Mouse (Mus musculus) lung, adult 2 months (tissue): ENCODE measurements around the gene Grxcr1. TPM values are rescaled to one million over a fixed set of nuclear protein-coding genes. Genes with fewer than 3 reads are reported as not detected.

Experiments
- DNase-seq: peaks from one replicate; pipeline ENCODE4 v3.0.0; 2022
- H3K4me1 ChIP-seq: fragments of 200-500 bp; 2 replicates; pipeline ENCODE4 v1.6.1; 2011; ENCODE audit warnings: low read length; ENCODE audit not compliant: control insufficient read depth, insufficient read depth
- H3K4me3 ChIP-seq: fragments of 200-500 bp; replicated peaks from 2 replicates; pipeline ENCODE3; 2011; ENCODE audit warnings: low read depth, mild to moderate bottlenecking, control low read depth, low read length; ENCODE audit errors: extremely low read depth
- CTCF ChIP-seq: fragments of 200-500 bp; IDR thresholded peaks from 2 replicates; pipeline ENCODE4 v1.5.1; 2011; ENCODE audit warnings: mild to moderate bottlenecking, low read length, control low read depth; ENCODE audit not compliant: insufficient read depth
- POLR2A ChIP-seq: fragments of 200-500 bp; IDR thresholded peaks from 2 replicates; pipeline ENCODE4 v1.6.1; 2011; ENCODE audit warnings: low read depth, mild to moderate bottlenecking, control low read depth, low read length, borderline replicate concordance; ENCODE audit errors: extremely low read depth
- WGBS: fragments of 180-500 bp; shearing (Covaris S2); methylation state at CpG from one replicate; pipeline ENCODE4 v1.1.7; 2018; 5-methylcytosine and 5-hydroxymethylcytosine counted together
- polyA plus RNA-seq: library from polyadenylated mRNA; depleted of rRNA; stranded (reverse); fragments of >200 nt; gene quantifications from 2 replicates; pipeline ENCODE4 v1.2.3, GENCODE M21; 2012; rRNA removed

Gene Grxcr1
- polyA plus RNA-seq = not detected in 2 replicates

DNA sequence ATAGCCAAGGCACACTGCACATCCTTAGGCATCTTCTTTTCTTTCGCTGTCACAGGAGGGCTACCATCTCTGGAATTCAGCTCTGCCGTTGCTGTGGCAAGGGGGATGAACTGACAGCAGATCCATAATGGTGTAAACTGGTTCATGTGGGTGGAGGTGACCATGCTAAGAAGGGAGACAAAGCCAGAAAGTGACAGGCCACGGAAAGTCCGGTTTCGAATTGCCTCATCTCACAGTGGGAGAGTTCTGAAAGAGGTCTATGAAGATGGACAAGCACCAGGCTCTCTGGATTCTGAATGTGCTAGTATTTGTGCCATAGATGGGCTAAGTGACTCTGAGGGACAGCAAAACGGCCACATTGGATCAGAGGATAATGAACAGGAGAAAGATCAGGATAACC lies at the start of gene Grxcr1:
TSS of gene Grxcr1 (plus strand) at position 92 of the 400 bp plus-strand sequence.
- 85% methylated on average over 6 of the region's 6 CpGs for WGBS
- DNase-seq = no peak
- TF ChIP-seq POLR2A = no peak
- no peak for TF ChIP-seq CTCF
- H3K4me3 ChIP-seq = no peak within 1 kb of the TSS
- no peaks in the 10 kb centered on the region; the same call in 1 of the 2 replicates for H3K4me1 ChIP-seq

DNA sequence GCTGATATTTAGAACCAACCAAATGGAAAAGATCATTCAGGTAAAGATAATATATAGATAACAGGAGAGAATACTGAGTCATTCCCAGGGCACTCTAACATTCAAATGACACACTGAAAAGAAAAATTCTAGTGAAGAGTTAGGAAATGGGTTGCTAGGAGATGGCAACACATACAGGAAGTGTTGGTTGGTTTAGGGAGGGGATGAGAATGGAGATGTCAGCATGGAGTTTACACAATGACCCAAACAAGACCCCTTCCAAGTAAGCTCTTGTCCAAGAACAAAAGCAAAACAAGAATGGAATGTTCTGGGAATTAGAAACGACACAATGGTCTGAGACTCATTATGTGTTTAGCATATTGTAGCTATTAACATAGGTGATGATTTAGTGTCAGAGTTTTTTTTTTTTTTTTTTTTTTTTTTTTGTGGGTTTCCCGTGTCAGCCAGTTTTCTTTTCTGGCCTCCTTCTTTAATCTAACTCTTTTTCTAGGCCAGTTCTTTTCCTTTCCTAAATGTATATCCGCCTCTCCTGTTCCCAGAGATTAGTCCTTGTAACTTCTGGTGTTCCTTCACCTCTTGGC lies 49.6 kb upstream of the Grxcr1 start:
- no peak for TF ChIP-seq CTCF
- TF ChIP-seq POLR2A = no peak
- H3K4me1 ChIP-seq = peaks cover 5% of the 10 kb centered on the region
- WGBS = 41% methylated on average over 3 of the region's 3 CpGs
- DNase-seq = no peak
- H3K4me3 ChIP-seq = no peak overlapping the region

DNA sequence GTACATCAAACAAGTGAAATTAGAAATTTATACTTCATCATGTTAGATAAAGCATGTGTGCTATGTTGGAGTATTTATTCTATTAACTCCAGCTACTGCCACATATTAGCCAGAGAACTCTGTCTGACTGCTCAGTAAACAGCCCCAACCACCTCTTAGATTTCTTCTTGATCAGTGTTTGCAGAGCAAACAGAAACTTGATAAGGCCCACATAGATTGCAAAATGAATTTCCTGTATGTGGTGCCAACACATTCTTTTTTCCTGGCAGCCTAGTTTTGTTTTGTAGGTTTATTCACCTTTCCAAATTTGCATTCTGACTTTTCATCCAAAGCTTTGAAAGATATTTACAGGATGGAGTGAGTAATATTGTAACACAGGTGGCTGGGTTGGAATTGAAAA lies 41.2 kb upstream of the Grxcr1 start:
- no peak for DNase-seq
- peaks cover 8% of the 10 kb centered on the region; the same call in 1 of the 2 replicates for H3K4me1 ChIP-seq
- no peak for TF ChIP-seq CTCF
- H3K4me3 ChIP-seq = no peak overlapping the region

DNA sequence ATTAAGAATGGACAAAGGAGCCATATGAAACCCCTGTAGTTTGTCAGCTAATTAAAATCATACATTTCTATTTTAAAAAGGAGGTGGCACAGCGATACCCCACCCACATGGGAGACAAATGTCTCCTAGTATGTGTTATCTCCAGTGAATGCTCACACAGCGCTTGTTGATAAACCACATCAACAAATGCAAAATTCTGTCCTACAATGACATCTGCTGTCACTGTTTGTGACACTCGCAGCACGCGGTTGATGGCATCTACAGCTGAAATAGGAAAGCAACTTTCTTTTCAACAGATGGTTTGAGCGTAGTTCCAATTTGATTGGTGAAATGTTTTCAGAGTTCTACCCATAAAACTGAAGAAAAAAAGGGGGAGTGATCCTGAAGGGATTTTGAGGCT lies 29.0 kb upstream of the Grxcr1 start:
- 90% methylated on average over 6 of the region's 6 CpGs for WGBS

DNA sequence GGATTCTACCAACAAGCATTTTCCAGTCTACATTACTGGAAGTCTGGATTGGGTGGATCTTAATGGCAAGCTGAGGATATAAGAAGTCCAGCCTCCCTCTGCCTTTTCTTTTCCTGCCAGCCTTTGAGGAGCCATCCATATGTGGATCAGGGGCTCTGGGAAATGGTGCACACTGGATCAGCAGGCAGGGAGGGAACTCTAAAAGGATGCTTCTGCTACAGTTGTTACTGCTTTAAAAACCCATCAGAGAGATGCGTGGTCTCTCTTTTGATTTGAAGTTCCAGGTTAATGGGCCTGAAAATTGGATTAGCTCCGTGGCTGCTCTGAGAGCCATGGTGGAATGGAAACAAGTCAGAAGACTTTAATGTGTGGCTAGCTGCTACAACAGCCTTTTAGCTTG lies 27.7 kb upstream of the Grxcr1 start:
- no peak overlapping the region for H3K4me3 ChIP-seq
- 75% methylated on average over 2 of the region's 2 CpGs for WGBS
- H3K4me1 ChIP-seq = no peaks in the 10 kb centered on the region
- DNase-seq = no peak
- TF ChIP-seq CTCF (no peak), POLR2A (no peak)

More for the DNA sequence above, 29.0 kb upstream of the Grxcr1 start:
- DNase-seq = no peak
- TF ChIP-seq CTCF (no peak), POLR2A (no peak)
- Histone ChIP-seq H3K4me1 (no peaks in the 10 kb centered on the region), H3K4me3 (no peak overlapping the region)

DNA sequence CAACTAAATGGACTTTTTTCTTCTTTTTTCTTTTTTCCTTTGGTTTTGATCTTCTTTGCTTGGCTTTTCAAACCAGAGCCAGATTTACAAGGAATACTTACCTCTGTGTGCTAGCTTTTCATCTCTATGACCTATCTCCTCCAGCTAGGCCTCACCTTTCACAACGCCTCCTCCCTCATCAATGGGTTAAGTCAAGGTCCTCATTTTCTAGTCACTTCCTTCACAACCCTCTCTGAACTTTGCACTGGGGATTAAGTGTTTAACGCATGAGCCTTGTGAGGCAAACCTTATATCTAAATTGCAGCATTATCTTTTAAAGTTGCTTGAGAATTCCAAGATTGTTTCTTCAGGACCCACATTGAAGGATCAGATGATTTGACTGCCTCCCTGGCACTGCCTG lies 27.2 kb upstream of the Grxcr1 start:
- no peak for TF ChIP-seq POLR2A
- no peak for TF ChIP-seq CTCF
- DNase-seq = no peak
- 84% methylated on average over 2 of the region's 2 CpGs for WGBS

DNA sequence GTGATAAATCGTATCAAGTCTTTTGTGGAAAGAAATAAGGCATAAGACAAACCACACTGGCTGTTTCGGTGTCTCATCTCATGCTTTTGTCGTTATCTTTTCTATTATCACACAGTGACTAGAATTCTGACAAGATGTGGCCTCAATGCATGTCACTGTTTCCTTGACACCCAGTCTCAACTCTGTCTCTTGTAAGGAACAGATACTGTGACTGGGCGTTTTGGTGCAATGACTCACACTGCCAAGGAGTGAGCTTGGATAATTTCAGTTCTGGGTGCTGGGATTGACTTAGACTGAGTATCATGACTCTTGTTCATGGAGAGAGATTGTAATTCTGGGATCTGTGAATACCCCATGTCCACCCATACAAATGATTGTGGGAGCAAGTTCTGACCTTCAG lies 24.6 kb upstream of the Grxcr1 start:
- no peaks in the 10 kb centered on the region; the same call in 1 of the 2 replicates for H3K4me1 ChIP-seq
- H3K4me3 ChIP-seq = no peak overlapping the region
- DNase-seq = no peak
- TF ChIP-seq POLR2A (no peak), CTCF (no peak)
- WGBS = 78% methylated on average over 4 of the region's 4 CpGs

More for the DNA sequence above, 27.2 kb upstream of the Grxcr1 start:
- H3K4me3 ChIP-seq = no peak overlapping the region
- no peaks in the 10 kb centered on the region for H3K4me1 ChIP-seq

DNA sequence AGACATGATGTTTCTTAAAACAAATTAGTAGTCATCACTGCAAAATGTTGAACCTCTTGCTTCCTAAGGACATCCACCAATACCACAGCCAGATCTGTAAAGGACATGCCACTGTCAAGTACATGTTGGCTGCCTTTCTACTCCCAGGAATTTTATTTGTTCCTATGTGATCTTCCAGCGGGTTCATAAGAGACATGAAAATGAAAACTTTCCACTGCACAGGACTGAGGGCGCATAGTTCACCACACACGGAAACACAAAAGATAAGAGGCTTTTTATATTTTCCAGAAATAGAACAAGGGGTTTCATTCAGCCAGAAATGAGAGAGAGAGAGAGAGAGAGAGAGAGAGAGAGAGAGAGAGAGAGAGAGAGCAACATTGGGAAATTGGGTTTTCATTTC lies 20.1 kb upstream of the Grxcr1 start:
- Histone ChIP-seq H3K4me1 (peaks cover 3% of the 10 kb centered on the region), H3K4me3 (no peak overlapping the region)
- 25% methylated on average over 3 of the region's 3 CpGs for WGBS
- no peak for DNase-seq
- TF ChIP-seq POLR2A = no peak
- no peak for TF ChIP-seq CTCF

DNA sequence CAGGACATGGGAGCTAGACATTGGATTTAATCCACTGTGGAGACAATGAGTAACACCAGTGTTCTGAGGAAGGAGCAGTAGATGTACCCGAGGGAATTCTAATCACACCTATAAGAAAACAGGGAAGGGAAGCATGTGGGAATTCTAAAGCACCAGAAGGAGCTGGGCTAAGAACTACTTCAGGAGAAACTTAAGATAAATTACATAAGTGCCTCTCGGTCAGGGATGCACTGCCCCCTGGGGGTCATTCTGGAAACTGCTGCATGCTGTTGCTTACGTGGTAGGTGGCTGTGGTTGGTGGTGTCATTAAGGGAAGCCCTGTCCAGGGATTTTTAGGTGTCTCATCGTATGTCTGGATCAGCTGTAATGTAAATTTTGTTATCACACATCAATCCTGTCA lies 19.0 kb upstream of the Grxcr1 start:
- H3K4me1 ChIP-seq = peaks cover 3% of the 10 kb centered on the region
- DNase-seq = peak; percentile 89
- TF ChIP-seq CTCF = peak; percentile 95
- no peak for TF ChIP-seq POLR2A
- 5% methylated on average over 4 of the region's 4 CpGs for WGBS
- no peak overlapping the region for H3K4me3 ChIP-seq

DNA sequence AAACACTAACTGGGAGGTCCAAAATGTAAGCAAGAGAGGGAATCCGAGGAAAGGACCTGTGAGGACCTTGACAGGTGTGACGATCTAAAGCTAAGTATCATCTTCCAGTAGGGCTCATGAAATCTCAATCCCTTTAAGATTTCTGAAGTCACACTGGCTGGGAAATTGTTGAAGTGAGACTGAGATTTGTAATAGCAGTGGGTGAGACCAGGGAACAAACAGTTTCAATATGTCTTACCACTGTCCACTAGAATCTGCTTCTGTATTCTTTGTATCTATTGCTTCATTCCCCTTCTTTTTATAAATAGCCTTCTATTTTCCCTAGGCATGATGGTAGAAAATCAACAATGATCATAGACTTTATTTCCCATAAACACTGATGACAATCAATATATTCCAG lies 10.8 kb upstream of the Grxcr1 start:
- TF ChIP-seq POLR2A (no peak), CTCF (no peak)
- 59% methylated on average over 2 of the region's 2 CpGs for WGBS
- Histone ChIP-seq H3K4me1 (no peaks in the 10 kb centered on the region), H3K4me3 (no peak overlapping the region)
- no peak for DNase-seq

DNA sequence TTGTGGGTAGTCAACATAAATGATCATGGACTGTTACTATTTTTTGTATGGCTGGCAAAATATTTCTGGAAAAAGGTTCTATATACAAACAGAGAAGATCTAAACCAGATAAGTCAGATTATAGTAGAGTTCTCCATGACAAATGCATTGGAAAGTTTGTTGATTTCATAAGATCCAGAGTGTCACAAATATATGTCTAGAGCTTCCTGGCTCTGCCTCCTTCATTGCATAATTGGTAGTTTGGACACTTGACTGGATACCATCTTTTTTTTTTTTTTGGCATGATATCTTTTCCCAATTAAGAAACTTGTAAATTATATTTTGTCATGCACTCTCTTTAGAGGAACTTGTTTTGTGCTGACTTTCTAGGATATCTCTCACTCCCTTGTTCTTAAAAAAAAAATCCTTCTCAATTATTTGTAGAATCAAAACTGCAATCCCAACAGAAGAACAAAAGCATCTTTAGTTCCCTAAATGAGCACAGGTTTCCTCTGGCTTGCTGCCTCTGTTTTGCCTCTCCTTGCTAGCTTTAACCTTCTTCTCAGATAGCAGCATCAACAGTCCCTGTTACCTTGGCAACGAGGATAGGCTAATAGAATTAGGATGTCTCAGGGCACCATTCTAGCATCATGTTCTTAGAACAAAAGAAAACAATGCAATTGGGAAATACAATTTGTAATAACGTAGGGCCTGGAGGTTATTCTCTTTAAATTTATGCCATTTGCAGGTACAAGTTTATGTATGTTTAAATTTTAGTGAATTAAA lies 4.8 kb upstream of the Grxcr1 start:
- TF ChIP-seq POLR2A (no peak), CTCF (no peak)
- no peak for DNase-seq
- no peak overlapping the region for H3K4me3 ChIP-seq
- H3K4me1 ChIP-seq = no peaks in the 10 kb centered on the region; the same call in 1 of the 2 replicates
- 80% methylated on average over 2 of the region's 2 CpGs for WGBS
